Mouse (Mus musculus) liver, embryonic 11.5 days (tissue): ENCODE measurements around the gene Phb2. TPM values are rescaled to one million over a fixed set of nuclear protein-coding genes. Genes with fewer than 3 reads are reported as not detected.

ENCODE experiments used
- ATAC-seq: fragments of 200-750 bp; cut with Nextera tagmentation; replicated peaks from 2 replicates; pipeline ENCODE4 v1.8.0; 2017; ENCODE audit warnings: moderate number of reproducible peaks, mild to moderate bottlenecking, moderate TSS enrichment, moderate library complexity; ENCODE audit not compliant: low FRiP score
- DNase-seq: peaks from one replicate; pipeline ENCODE4 v3.0.0-alpha.2; 2017; ENCODE audit warnings: low spot score
- H3K27ac ChIP-seq: fragments of 300-500 bp; sonication (generic); 2 replicates; pipeline ENCODE4 v1.5.1; 2014; ENCODE audit warnings: mild to moderate bottlenecking, low read depth, low read length, control low read depth
- H3K27me3 ChIP-seq: fragments of 300-500 bp; sonication (generic); replicated peaks from 2 replicates; pipeline ENCODE4 v1.6.1; 2014; ENCODE audit warnings: low read length, mixed read lengths; ENCODE audit not compliant: control insufficient read depth, insufficient read depth
- H3K36me3 ChIP-seq: fragments of 300-500 bp; sonication (generic); 2 replicates; pipeline ENCODE4 v1.6.1; 2014; ENCODE audit warnings: mild to moderate bottlenecking, low read length, moderate library complexity, mixed read lengths; ENCODE audit not compliant: control insufficient read depth, insufficient read depth
- H3K4me1 ChIP-seq: fragments of 300-500 bp; sonication (generic); replicated peaks from 2 replicates; pipeline ENCODE4 v1.6.1; 2014; ENCODE audit warnings: low read length, mixed read lengths; ENCODE audit not compliant: control insufficient read depth, insufficient read depth
- H3K4me2 ChIP-seq: fragments of 300-500 bp; sonication (generic); 2 replicates; pipeline ENCODE4 v1.6.1; 2014; ENCODE audit warnings: mild to moderate bottlenecking, control low read depth, moderate library complexity
- H3K4me3 ChIP-seq: fragments of 300-500 bp; sonication (generic); 2 replicates; pipeline ENCODE4 v1.5.1; 2014; ENCODE audit warnings: low read depth, low read length, control low read depth
- H3K9ac ChIP-seq: fragments of 300-500 bp; sonication (generic); 2 replicates; pipeline ENCODE4 v1.6.1; 2014; ENCODE audit warnings: low read depth, low read length, control low read depth
- H3K9me3 ChIP-seq: fragments of 300-500 bp; sonication (generic); 2 replicates; pipeline ENCODE4 v1.6.1; 2016; ENCODE audit warnings: low read length, inconsistent platforms, mixed read lengths; ENCODE audit not compliant: control insufficient read depth
- WGBS: fragments of 180-500 bp; shearing (Covaris S2); extraction: QIAGEN DNeasy Blood & Tissue Kit; methylation state at CpG from one replicate; pipeline ENCODE4 v1.1.7; 2014; 5-methylcytosine and 5-hydroxymethylcytosine counted together
- polyA plus RNA-seq: library from polyadenylated mRNA; unstranded; fragments of >200 nt; fragmentation: Nextera tagmentation; extraction: Ambion mirVana; gene quantifications from 2 replicates; pipeline ENCODE4 v1.2.1, GENCODE M21; 2014

Gene Phb2
- polyA plus RNA-seq, 1 experiment from 2014 or later, result 640 TPM

GRCm38 (mm10) chr6:124706061-124706627, 6.0 kb upstream of the Phb2 start:
- H3K27me3 ChIP-seq, result no peaks in the 10 kb centered on the region
- no peak for DNase-seq
- H3K4me3 ChIP-seq, result no peak overlapping the region
- H3K4me1 ChIP-seq, result peaks cover 19% of the 10 kb centered on the region
- WGBS, result 86% methylated on average over 5 of the region's 5 CpGs
- H3K4me2 ChIP-seq, result no peak overlapping the region
- H3K9me3 ChIP-seq, result no peaks in the 10 kb centered on the region
- H3K36me3 ChIP-seq, result peaks cover 59% of the 10 kb centered on the region
- ATAC-seq, result no peak
- H3K9ac ChIP-seq, result no peak overlapping the region
- no peak overlapping the region for H3K27ac ChIP-seq

GRCm38 (mm10) chr6:124708289-124708889, 3.7 kb upstream of the Phb2 start:
- ATAC-seq, result no peak
- 95% methylated on average over 10 of the region's 10 CpGs for WGBS
- no peak overlapping the region for H3K9ac ChIP-seq
- H3K27me3 ChIP-seq, result no peaks in the 10 kb centered on the region
- H3K4me3 ChIP-seq, result peak overlapping the region; percentile 9; the same call in 1 of the 2 replicates
- H3K9me3 ChIP-seq, result no peaks in the 10 kb centered on the region
- peaks cover 46% of the 10 kb centered on the region for H3K36me3 ChIP-seq
- H3K4me2 ChIP-seq, result no peak overlapping the region
- peaks cover 21% of the 10 kb centered on the region for H3K4me1 ChIP-seq
- no peak overlapping the region for H3K27ac ChIP-seq
- no peak for DNase-seq

GRCm38 (mm10) chr6:124712918-124713317, 782 bp downstream of the Phb2 start:
- Histone ChIP-seq H3K27ac (peak overlapping the region; percentile 76), H3K4me2 (peak overlapping the region; percentile 88), H3K27me3 (no peaks in the 10 kb centered on the region), H3K4me1 (peaks cover 30% of the 10 kb centered on the region), H3K9ac (peak overlapping the region; percentile 89), H3K9me3 (no peaks in the 10 kb centered on the region), H3K36me3 (peaks cover 51% of the 10 kb centered on the region), H3K4me3 (peak overlapping the region; percentile 92)
- DNase-seq (no peak), ATAC-seq (no peak)
- WGBS, result 13% methylated on average over 11 of the region's 11 CpGs

GRCm38 (mm10) chr6:124716864-124717490, 4.8 kb downstream of the Phb2 start:
- 70% methylated on average over 20 of the region's 20 CpGs for WGBS
- no peak overlapping the region for H3K9ac ChIP-seq
- ATAC-seq (no peak), DNase-seq (no peak)
- H3K27me3 ChIP-seq, result no peaks in the 10 kb centered on the region
- H3K4me3 ChIP-seq, result no peak overlapping the region; the same call in 1 of the 2 replicates
- no peak overlapping the region for H3K4me2 ChIP-seq
- peaks cover 38% of the 10 kb centered on the region for H3K4me1 ChIP-seq
- peak overlapping the region; percentile 23; the same call in 1 of the 2 replicates for H3K27ac ChIP-seq
- peaks cover 33% of the 10 kb centered on the region for H3K36me3 ChIP-seq
- H3K9me3 ChIP-seq, result no peaks in the 10 kb centered on the region

- H3K4me3 ChIP-seq, result 0 out of 2 replicates have a peak overlapping the region, but pooled peaks have one; percentile 1
- DNase-seq (no peak), ATAC-seq (no peak)
- H3K9me3 ChIP-seq, result no peaks in the 10 kb centered on the region
- no peak overlapping the region for H3K9ac ChIP-seq
- peaks cover 33% of the 10 kb centered on the region for H3K36me3 ChIP-seq
- 84% methylated on average over 13 of the region's 13 CpGs for WGBS
- peaks cover 38% of the 10 kb centered on the region for H3K4me1 ChIP-seq
- no peaks in the 10 kb centered on the region for H3K27me3 ChIP-seq
- H3K27ac ChIP-seq, result no peak overlapping the region
- no peak overlapping the region; the same call in 1 of the 2 replicates for H3K4me2 ChIP-seq
Measured at GRCm38 (mm10) chr6:124717968-124718367, 5.8 kb downstream of the Phb2 start.

GRCm38 (mm10) chr6:124718703-124719102, 6.6 kb downstream of the Phb2 start:
- Histone ChIP-seq H3K36me3 (peaks cover 32% of the 10 kb centered on the region), H3K9me3 (no peaks in the 10 kb centered on the region), H3K27me3 (no peaks in the 10 kb centered on the region), H3K4me3 (peak overlapping the region; percentile 17; the same call in 1 of the 2 replicates), H3K4me2 (peak overlapping the region; percentile 53), H3K4me1 (peaks cover 34% of the 10 kb centered on the region), H3K27ac (peak overlapping the region; percentile 88), H3K9ac (peak overlapping the region; percentile 70)
- WGBS, result 72% methylated on average over 16 of the region's 16 CpGs
- DNase-seq, result no peak
- ATAC-seq, result no peak

- Histone ChIP-seq H3K4me2 (peak overlapping the region; percentile 53), H3K27me3 (no peaks in the 10 kb centered on the region), H3K36me3 (peaks cover 27% of the 10 kb centered on the region), H3K4me1 (peaks cover 31% of the 10 kb centered on the region), H3K4me3 (peak overlapping the region; percentile 17), H3K27ac (peak overlapping the region; percentile 88), H3K9me3 (no peaks in the 10 kb centered on the region), H3K9ac (peak overlapping the region; percentile 70)
- ATAC-seq (peak; percentile 84), DNase-seq (no peak)
- WGBS, result 37% methylated on average over 7 of the region's 7 CpGs
Measured at GRCm38 (mm10) chr6:124719354-124719978, 7.3 kb downstream of the Phb2 start.

- Histone ChIP-seq H3K4me3 (no peak overlapping the region), H3K36me3 (peaks cover 14% of the 10 kb centered on the region; the same call in 1 of the 2 replicates), H3K9me3 (no peaks in the 10 kb centered on the region), H3K4me2 (no peak overlapping the region), H3K9ac (no peak overlapping the region), H3K27ac (no peak overlapping the region), H3K27me3 (no peaks in the 10 kb centered on the region), H3K4me1 (peaks cover 32% of the 10 kb centered on the region)
- 70% methylated on average over 11 of the region's 11 CpGs for WGBS
- DNase-seq, result no peak
- no peak for ATAC-seq
Measured at GRCm38 (mm10) chr6:124720904-124721303, 8.8 kb downstream of the Phb2 start.
